In genomic region chr16:4726528-4727128, GRCm38 (mm10) we compare ENCODE assay signal across 7 mouse cellular contexts. TPM values are rescaled to one million over a fixed set of nuclear protein-coding genes. Genes with fewer than 3 reads are reported as not detected.
DNase-seq lines count a peak whose midpoint lies in the region; ATAC-seq and TF ChIP-seq lines count a peak whose summit lies in the region.

No protein-coding gene starts in this region.

- no peaks in the 10 kb centered on the region for H3K9me3 ChIP-seq in lung, embryonic 14.5 days (ENCODE audit: low read depth, low read length)
- H3K9me3 ChIP-seq in embryonic facial prominence, embryonic 12.5 days, result no peaks in the 10 kb centered on the region
- H3K9me3 ChIP-seq in hindbrain, embryonic 16.5 days (ENCODE audit: control insufficient read depth, low read length), result no peaks in the 10 kb centered on the region
- H3K9me3 ChIP-seq in liver, postnatal 0 days (ENCODE audit: low read length), result no peaks in the 10 kb centered on the region
- H3K9me3 ChIP-seq in stomach, embryonic 15.5 days, result no peaks in the 10 kb centered on the region

- peak overlapping the region; percentile 83 for H3K27ac ChIP-seq in lung, embryonic 14.5 days (ENCODE audit: low read depth)
- H3K27ac ChIP-seq in embryonic facial prominence, embryonic 12.5 days, result peak overlapping the region; percentile 83
- H3K27ac ChIP-seq in hindbrain, embryonic 16.5 days (ENCODE audit: low read depth, low read length), result peak overlapping the region; percentile 81
- peak overlapping the region; percentile 89 for H3K27ac ChIP-seq in liver, postnatal 0 days (ENCODE audit: low read depth)
- peak overlapping the region; percentile 85 for H3K27ac ChIP-seq in stomach, embryonic 15.5 days

- H3K36me3 ChIP-seq in lung, embryonic 14.5 days (ENCODE audit: insufficient read depth), result no peaks in the 10 kb centered on the region
- H3K36me3 ChIP-seq in embryonic facial prominence, embryonic 12.5 days, result no peaks in the 10 kb centered on the region
- H3K36me3 ChIP-seq in hindbrain, embryonic 16.5 days (ENCODE audit: control insufficient read depth, insufficient read depth, low read length), result no peaks in the 10 kb centered on the region
- no peaks in the 10 kb centered on the region; the same call in 1 of the 2 replicates for H3K36me3 ChIP-seq in liver, postnatal 0 days (replicated peaks; ENCODE audit: insufficient read depth, low read length)
- H3K36me3 ChIP-seq in stomach, embryonic 15.5 days, result no peaks in the 10 kb centered on the region

- DNase-seq in lung, embryonic 14.5 days, result no peak
- no peak for DNase-seq in lung, postnatal 4 days
- peak; percentile 64 for DNase-seq in ZHBTc4 (ENCODE audit: low read depth, low spot score)
- no peak for DNase-seq in liver, postnatal 0 days

- H3K4me1 ChIP-seq in lung, embryonic 14.5 days (ENCODE audit: insufficient read depth), result 0 out of 2 replicates have a peak, but pooled peaks cover 6% of the 10 kb centered on the region
- H3K4me1 ChIP-seq in embryonic facial prominence, embryonic 12.5 days, result peaks cover 12% of the 10 kb centered on the region
- peaks cover 10% of the 10 kb centered on the region for H3K4me1 ChIP-seq in hindbrain, embryonic 16.5 days (ENCODE audit: control insufficient read depth, insufficient read depth, low read depth, low read length)
- peaks cover 53% of the 10 kb centered on the region for H3K4me1 ChIP-seq in liver, postnatal 0 days (ENCODE audit: insufficient read depth)
- H3K4me1 ChIP-seq in stomach, embryonic 15.5 days, result 0 out of 2 replicates have a peak, but pooled peaks cover 3% of the 10 kb centered on the region

- peak overlapping the region; percentile 73 for H3K4me2 ChIP-seq in lung, embryonic 14.5 days
- peak overlapping the region; percentile 85 for H3K4me2 ChIP-seq in embryonic facial prominence, embryonic 12.5 days (replicated peaks)
- peak overlapping the region; percentile 80 for H3K4me2 ChIP-seq in hindbrain, embryonic 16.5 days (ENCODE audit: low read length)
- H3K4me2 ChIP-seq in liver, postnatal 0 days (ENCODE audit: low read depth, low read length), result peak overlapping the region; percentile 90
- peak overlapping the region; percentile 76 for H3K4me2 ChIP-seq in stomach, embryonic 15.5 days

- ATAC-seq in lung, embryonic 14.5 days (ENCODE audit: insufficient read depth), result peak; percentile 78
- ATAC-seq in embryonic facial prominence, embryonic 12.5 days (ENCODE audit: insufficient number of reproducible peaks, insufficient read depth, low FRiP score, low TSS enrichment), result peak; percentile 36; the same call in 1 of the 2 replicates
- ATAC-seq in hindbrain, embryonic 16.5 days, result peak; percentile 84; the same call in 1 of the 2 replicates
- peak; percentile 72 for ATAC-seq in liver, postnatal 0 days
- peak; percentile 63 for ATAC-seq in stomach, embryonic 15.5 days (ENCODE audit: insufficient read depth, low FRiP score, low read depth)

- TF ChIP-seq EP300 in liver, postnatal 0 days (IDR thresholded peaks at IDR 0.05; ENCODE audit: low read depth), result no peak

- no peak for TF ChIP-seq CTCF in lung, embryonic 14.5 days (IDR thresholded peaks at IDR 0.05; ENCODE audit: low read depth)
- no peak for TF ChIP-seq CTCF in liver, postnatal 0 days (IDR thresholded peaks at IDR 0.05; ENCODE audit: low read depth)

- under 1% methylated on average over 40 of the region's 40 CpGs for WGBS in lung, embryonic 14.5 days
- WGBS in embryonic facial prominence, embryonic 12.5 days, result under 1% methylated on average over 40 of the region's 40 CpGs
- 1% methylated on average over 40 of the region's 40 CpGs for WGBS in hindbrain, embryonic 16.5 days
- under 1% methylated on average over 37 of the region's 40 CpGs for WGBS in liver, postnatal 0 days (ENCODE audit: insufficient replicate concordance)
- under 1% methylated on average over 38 of the region's 40 CpGs for WGBS in stomach, embryonic 15.5 days

- no peaks in the 10 kb centered on the region for H3K27me3 ChIP-seq in lung, embryonic 14.5 days (ENCODE audit: insufficient read depth, low read length)
- H3K27me3 ChIP-seq in embryonic facial prominence, embryonic 12.5 days, result no peaks in the 10 kb centered on the region
- H3K27me3 ChIP-seq in hindbrain, embryonic 16.5 days (replicated peaks; ENCODE audit: control insufficient read depth, insufficient read depth, low read length), result no peaks in the 10 kb centered on the region
- H3K27me3 ChIP-seq in liver, postnatal 0 days (ENCODE audit: insufficient read depth, low read length), result no peaks in the 10 kb centered on the region
- H3K27me3 ChIP-seq in stomach, embryonic 15.5 days (replicated peaks), result no peaks in the 10 kb centered on the region

- H3K9ac ChIP-seq in lung, embryonic 14.5 days, result peak overlapping the region; percentile 85
- peak overlapping the region; percentile 79 for H3K9ac ChIP-seq in embryonic facial prominence, embryonic 12.5 days
- peak overlapping the region; percentile 85 for H3K9ac ChIP-seq in hindbrain, embryonic 16.5 days (ENCODE audit: low read depth, low read length)
- H3K9ac ChIP-seq in liver, postnatal 0 days (replicated peaks), result peak overlapping the region; percentile 96
- H3K9ac ChIP-seq in stomach, embryonic 15.5 days, result peak overlapping the region; percentile 83

- H3K4me3 ChIP-seq in lung, embryonic 14.5 days (ENCODE audit: low read depth, low read length), result peak overlapping the region; percentile 80
- peak overlapping the region; percentile 83 for H3K4me3 ChIP-seq in embryonic facial prominence, embryonic 12.5 days
- peak overlapping the region; percentile 75 for H3K4me3 ChIP-seq in hindbrain, embryonic 16.5 days (ENCODE audit: low read length)
- peak overlapping the region; percentile 92 for H3K4me3 ChIP-seq in liver, postnatal 0 days (ENCODE audit: low read depth, low read length)
- peak overlapping the region; percentile 74 for H3K4me3 ChIP-seq in stomach, embryonic 15.5 days (replicated peaks)

RNA-seq across cellular contexts. Expression of gene Hmox2, which starts 0.5 kb away (rescaled TPM):
- 104 and 109 TPM in 2 replicates for polyA plus RNA-seq in lung, embryonic 14.5 days (2014; fragmentation: Nextera tagmentation; extraction: Ambion mirVana)
- polyA plus RNA-seq in embryonic facial prominence, embryonic 12.5 days (2016; fragmentation: Nextera tagmentation; extraction: Ambion mirVana), result 102 and 105 TPM in 2 replicates
- polyA plus RNA-seq in hindbrain, embryonic 16.5 days (2015; fragmentation: Nextera tagmentation; extraction: Ambion mirVana), result 107 and 121 TPM in 2 replicates
- polyA plus RNA-seq in liver, postnatal 0 days (2015; fragmentation: Nextera tagmentation; extraction: Ambion mirVana), result 56.8 and 57.7 TPM in 2 replicates
- 86.1 and 89.4 TPM in 2 replicates for polyA plus RNA-seq in stomach, embryonic 15.5 days (2015; fragmentation: Nextera tagmentation; extraction: Ambion mirVana)

RNA-seq across cellular contexts. Expression of gene Nmral1, which starts 7.5 kb away (rescaled TPM):
- 93.7 and 102 TPM in 2 replicates for polyA plus RNA-seq in lung, embryonic 14.5 days (2014; fragmentation: Nextera tagmentation; extraction: Ambion mirVana)
- polyA plus RNA-seq in embryonic facial prominence, embryonic 12.5 days (2016; fragmentation: Nextera tagmentation; extraction: Ambion mirVana), result 124 and 135 TPM in 2 replicates
- 53.7 and 58.2 TPM in 2 replicates for polyA plus RNA-seq in hindbrain, embryonic 16.5 days (2015; fragmentation: Nextera tagmentation; extraction: Ambion mirVana)
- polyA plus RNA-seq in liver, postnatal 0 days (2015; fragmentation: Nextera tagmentation; extraction: Ambion mirVana), result 20.4 and 24.1 TPM in 2 replicates
- polyA plus RNA-seq in stomach, embryonic 15.5 days (2015; fragmentation: Nextera tagmentation; extraction: Ambion mirVana), result 52.6 and 63.4 TPM in 2 replicates

RNA-seq across cellular contexts. Expression of gene Coro7, which starts 47.1 kb away (rescaled TPM):
- 13.1 and 15.1 TPM in 2 replicates for polyA plus RNA-seq in lung, embryonic 14.5 days (2014; fragmentation: Nextera tagmentation; extraction: Ambion mirVana)
- polyA plus RNA-seq in embryonic facial prominence, embryonic 12.5 days (2016; fragmentation: Nextera tagmentation; extraction: Ambion mirVana), result 18.2 and 23.1 TPM in 2 replicates
- polyA plus RNA-seq in hindbrain, embryonic 16.5 days (2015; fragmentation: Nextera tagmentation; extraction: Ambion mirVana), result 32.1 and 36.6 TPM in 2 replicates
- 6.8 and 10.3 TPM in 2 replicates for polyA plus RNA-seq in liver, postnatal 0 days (2015; fragmentation: Nextera tagmentation; extraction: Ambion mirVana)
- 16.3 and 20.8 TPM in 2 replicates for polyA plus RNA-seq in stomach, embryonic 15.5 days (2015; fragmentation: Nextera tagmentation; extraction: Ambion mirVana)
